Mouse (Mus musculus) G1E (cell line): Measurements from ENCODE around the gene Dennd1a.

Experiments
- CTCF ChIP-seq: IDR thresholded peaks from 2 replicates; pipeline ENCODE4 v1.5.1; 2012; ENCODE audit warnings: low read depth, low read length, inconsistent platforms, mixed read lengths
- GATA1 ChIP-seq: IDR thresholded peaks from 2 replicates; pipeline ENCODE4 v1.6.1; 2012; ENCODE audit warnings: borderline replicate concordance, low read length, inconsistent platforms, mixed read lengths
- POLR2AphosphoS5 ChIP-seq: IDR thresholded peaks from 2 replicates; pipeline ENCODE4 v1.6.1; 2012; ENCODE audit warnings: low read depth, low read length, inconsistent platforms; ENCODE audit not compliant: insufficient replicate concordance
- TAL1 ChIP-seq: conservative IDR thresholded peaks from 2 replicates; pipeline ENCODE4 v1.6.1; 2012; ENCODE audit warnings: low read depth, low read length, inconsistent platforms, mixed read lengths

DNA sequence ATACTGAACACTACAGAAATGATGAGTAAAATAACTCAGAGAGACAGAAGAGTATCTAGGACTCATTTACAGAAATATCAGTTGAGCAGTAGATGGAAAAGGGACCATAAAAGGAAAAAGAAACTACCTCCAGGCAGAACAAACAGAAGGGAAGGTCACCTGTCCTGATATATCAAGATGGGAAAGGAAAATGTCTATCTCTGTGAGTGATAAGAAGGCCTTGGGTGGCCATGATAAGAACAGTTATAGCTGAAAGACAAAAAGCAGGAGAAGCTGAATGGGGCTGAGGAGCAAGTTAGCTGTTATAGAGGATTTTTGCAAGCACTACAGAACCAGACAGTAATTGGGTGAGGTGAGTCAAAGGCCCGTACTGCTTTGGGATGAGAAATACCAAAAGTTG is 155.7 kb downstream of the Dennd1a start:
- TF ChIP-seq CTCF: no peak
- no peak for TF ChIP-seq GATA1
- TF ChIP-seq TAL1: peak; percentile 26; the same call in 1 of the 2 replicates
- TF ChIP-seq POLR2AphosphoS5: no peak
